Mouse (Mus musculus) lung, postnatal 36 days (tissue): ENCODE measurements around the gene Ccdc43.
"Not testable (repeated sequence)": the region's sequence is repeated elsewhere in the genome, so short reads cannot be mapped to it uniquely, and the experiment has no call there.

Experiments
- DNase-seq: peaks from one replicate; pipeline ENCODE4 v3.0.0; 2022; ENCODE audit warnings: mixed read lengths

The Ccdc43 gene

DNA sequence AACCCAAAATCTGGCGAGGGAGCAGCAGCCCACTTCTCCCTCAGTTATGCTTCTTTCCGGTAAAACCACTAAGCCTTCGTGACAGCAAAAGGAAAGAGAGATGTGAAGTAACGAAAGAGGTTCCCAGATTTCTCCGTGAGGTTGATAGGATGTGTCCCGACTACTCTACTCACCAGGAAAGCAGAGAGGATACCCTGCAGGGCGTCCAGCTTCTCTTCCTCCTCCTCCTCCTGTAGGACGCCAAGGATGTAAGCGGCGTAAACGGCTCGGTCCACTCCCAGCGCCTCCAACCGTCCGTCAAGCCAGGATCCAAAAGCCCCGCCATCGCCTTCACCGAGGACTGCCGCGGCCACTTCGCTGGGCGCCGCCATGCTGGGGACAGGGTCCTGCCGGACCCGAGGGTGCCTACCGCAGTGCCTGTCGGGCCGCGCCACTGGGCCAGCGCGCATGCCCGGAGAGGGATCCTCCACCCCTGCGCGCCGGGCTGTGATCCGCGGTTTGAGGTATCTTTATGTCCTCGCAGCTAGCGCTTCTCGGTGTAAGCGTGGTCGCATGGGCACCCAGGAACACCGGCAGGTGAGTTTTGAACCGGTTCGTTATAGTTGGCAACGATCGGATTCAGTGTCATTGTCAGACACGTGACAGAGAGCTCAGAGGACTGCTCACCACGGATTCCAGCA is at the start of gene Ccdc43:
Gene Ccdc43 (minus strand): TSS at position 445 of the 680 bp plus-strand sequence.
- DNase-seq: peak; percentile 85

- DNase-seq: no peak
These were observed 47.2 kb upstream of the Ccdc43 start for GRCm38 (mm10) chr11:102744746-102745145.

- DNase-seq: no peak
These were observed 45.3 kb upstream of the Ccdc43 start for GRCm38 (mm10) chr11:102742843-102743242.

DNA sequence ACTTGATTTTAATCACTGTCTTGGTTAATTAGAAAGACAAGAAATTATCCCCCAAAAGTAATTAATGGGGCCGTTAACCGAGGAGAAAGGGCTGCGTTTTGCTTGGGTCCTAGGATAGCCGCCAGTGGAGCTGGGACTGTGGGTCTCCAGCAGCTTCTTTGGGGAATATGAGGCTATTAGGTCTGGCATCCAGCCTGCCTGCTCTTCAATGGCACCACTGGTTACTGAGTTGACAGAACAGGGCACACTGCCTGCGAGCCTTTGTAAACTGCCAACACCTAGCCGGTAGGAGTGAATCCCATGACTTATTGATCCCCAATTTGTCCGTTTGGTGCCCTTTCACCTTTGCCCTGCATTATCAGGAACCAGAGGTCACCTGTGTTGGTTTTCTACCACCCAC is 44.5 kb upstream of the Ccdc43 start:
- DNase-seq: no peak

- DNase-seq: no peak
These were observed 43.8 kb upstream of the Ccdc43 start for GRCm38 (mm10) chr11:102741129-102741950.

DNA sequence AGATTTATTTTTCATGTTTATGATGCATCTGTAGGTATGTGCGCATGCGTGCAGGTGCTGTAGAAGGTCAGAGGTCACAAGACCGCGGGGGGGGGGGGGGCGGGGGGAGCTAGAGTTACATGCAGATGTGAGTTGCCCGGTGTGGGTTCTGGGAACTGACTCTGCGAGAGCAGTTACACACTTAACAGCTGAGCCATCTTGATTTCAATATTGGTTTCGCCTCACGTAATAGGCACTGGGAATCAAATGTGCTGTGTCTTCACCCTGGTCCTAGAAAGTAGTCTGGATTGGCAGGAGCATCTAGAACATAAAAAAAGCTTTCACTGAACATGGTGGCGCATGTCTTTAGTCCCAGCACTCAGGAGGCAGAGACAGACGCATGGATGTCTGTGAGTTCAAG is 43.1 kb upstream of the Ccdc43 start:
- DNase-seq: no peak

GRCm38 (mm10) chr11:102739278-102739966 is 41.8 kb upstream of the Ccdc43 start:
- DNase-seq: peak; percentile 61

DNA sequence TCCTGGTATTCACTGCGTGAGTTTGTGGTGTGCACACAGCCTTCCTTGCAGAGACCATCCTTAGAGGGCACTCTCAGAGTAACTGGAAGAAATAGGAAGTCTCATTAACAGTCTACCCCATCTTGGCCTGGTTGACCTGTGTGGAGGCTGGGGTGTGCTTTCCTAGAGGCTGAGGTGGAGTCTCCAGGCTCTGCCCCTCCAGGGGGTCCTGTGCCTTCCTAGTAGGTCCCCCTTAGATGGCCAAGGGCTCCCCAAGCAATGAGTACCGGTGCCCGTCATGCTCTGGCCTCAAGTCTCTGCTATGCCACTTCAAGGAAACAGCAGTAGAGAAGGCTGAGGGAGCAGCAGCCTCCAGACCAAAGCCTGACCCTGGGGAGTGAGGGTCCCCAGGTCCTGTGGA is 40.5 kb upstream of the Ccdc43 start:
- no peak for DNase-seq

GRCm38 (mm10) chr11:102734961-102735360 is 37.4 kb upstream of the Ccdc43 start:
- DNase-seq: no peak

DNA sequence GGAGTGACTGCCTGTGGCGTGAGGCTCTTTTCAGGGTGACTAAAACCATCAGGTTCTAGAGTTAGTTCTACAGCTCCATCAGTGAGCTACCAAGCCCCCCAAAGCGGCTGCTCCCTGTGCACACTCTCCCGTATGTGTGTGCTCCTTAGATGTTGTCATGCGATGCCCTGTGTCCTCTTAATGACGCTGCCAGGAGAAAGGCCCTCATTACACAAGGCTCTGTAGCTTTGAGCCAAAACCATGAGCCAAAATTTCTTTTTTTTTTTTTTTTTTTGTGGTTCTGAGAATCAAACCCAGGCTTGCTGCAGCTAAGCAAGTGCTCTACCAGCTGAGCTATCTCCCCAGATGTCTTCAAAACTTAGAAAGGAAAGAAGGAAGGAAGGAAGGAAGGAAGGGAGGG is 35.6 kb upstream of the Ccdc43 start:
- no peak for DNase-seq

DNA sequence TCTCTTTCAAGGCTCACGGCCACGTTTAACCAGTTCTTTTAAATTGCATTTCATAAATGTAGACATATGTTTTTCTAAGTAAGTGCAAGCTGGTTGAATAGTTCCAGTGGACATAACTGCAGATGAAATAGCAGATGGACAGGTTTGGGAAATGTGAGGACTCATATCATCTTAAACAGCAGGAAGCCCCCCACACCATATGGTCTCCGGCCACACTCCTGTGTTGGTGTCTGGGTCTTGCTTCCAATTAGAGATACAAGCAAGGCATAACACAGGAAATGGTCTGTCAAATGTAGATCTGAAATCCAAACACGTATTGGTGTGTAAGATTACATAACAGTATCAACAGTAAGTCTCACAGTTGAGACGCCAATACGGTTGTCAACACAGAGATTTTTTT is 33.8 kb upstream of the Ccdc43 start:
- DNase-seq: no peak

DNA sequence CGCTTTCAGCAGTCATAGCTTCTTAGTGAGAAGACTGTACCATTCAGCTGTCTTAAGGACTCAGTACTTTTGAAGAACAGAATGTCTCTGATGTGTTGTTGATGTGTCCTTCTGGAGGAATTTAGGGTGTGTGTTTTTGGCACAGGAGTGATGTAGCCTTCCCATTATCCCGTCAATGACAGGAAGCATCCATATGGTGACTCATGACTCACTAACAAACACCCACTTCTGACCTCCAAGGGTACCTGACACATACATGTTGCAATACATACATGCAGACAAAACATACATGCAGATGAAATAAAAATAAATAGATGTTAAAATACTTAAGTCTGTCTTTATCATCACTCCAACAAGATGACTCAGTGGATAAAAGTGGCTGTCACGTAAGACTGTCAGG is 32.3 kb upstream of the Ccdc43 start:
- no peak for DNase-seq

- peak; percentile 70 for DNase-seq
These were observed 31.0 kb upstream of the Ccdc43 start for GRCm38 (mm10) chr11:102728614-102729013.

DNA sequence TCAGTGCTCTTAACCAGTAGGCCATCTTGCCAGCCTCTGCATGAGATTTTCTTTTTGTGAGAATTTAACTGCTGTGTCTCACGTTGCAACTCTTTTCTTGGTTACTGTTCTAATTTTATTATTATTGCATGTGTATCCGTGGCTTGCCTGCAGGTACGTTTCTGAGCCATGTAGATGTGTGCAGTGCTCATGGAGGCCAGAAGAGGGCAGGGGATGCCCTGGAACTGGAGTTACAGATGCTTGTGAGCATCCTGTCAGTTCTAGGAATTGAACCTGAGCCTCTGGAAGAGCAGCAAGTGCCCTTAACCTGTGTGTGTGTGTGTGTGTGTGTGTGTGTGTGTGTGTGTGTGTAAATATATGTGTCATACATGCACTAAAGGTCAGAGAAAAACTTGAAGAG is 28.0 kb upstream of the Ccdc43 start:
- no peak for DNase-seq

DNA sequence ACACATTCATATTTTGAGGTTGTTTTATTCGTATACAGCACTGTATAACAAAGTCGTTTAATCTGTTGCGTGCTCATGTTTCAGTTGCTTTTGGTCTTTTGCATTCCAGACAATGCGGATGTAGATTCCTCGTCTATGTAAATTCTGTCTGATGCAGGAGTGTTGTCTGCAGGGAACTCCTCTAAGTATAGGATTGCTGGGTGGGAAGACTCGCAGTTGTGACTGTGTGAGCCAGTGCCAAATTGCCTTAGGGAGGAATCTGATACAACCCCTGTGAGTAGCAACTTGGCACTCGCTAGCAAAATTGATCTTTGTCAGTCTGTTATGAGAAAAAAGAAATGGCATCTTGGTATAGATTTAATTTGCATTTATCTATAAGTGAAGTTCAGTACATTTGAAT is 18.6 kb upstream of the Ccdc43 start:
- DNase-seq: no peak

- not testable (repeated sequence) for DNase-seq
These were observed 17.0 kb upstream of the Ccdc43 start for GRCm38 (mm10) chr11:102714578-102714977.

DNA sequence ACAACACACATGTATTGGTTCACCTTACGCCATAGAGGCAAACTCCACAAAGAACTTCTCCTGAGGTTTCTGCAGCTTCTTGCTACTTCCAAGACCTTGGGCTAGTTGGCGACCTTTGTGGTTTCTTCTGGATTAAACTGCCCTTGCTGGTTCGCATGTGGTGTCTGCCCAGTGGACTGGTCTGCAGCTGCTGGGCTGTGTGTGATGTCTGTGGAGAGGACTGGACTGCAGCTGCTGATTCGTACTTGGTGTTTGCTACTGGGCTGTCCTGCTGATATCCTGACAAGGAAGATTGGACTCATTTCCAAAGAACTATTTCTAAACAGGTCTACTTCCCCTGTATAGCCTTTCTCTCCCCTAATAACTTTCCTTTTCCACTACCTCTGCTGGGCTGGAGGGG is 14.8 kb upstream of the Ccdc43 start:
- DNase-seq: no peak

GRCm38 (mm10) chr11:102702206-102702605 is 4.6 kb upstream of the Ccdc43 start:
- not testable (repeated sequence) for DNase-seq

DNA sequence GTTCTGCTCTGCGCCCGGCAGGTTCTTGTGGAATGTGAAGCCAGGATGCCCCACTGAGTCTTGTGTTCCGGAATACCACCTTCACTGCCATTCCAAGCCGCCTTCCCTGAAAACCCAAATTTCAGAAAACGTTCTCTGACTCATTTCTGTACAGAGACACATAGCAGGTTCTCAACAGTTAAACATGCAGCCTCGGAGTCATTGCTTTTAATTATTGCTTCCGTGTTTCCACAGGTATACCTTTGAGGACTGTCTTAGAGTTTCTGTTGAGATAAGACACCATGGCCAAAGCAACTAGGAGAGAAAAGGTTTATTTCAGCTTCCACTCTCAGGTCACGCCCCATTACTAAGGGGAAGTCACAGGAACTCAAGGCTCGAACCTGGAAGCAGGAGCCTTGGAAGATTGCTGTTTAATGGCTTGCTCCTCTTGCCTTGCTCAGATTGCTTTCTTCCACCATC is 465 bp upstream of the Ccdc43 start:
- no peak for DNase-seq

- no peak for DNase-seq
These were observed 2.3 kb downstream of the Ccdc43 start for GRCm38 (mm10) chr11:102695289-102695688.

DNA sequence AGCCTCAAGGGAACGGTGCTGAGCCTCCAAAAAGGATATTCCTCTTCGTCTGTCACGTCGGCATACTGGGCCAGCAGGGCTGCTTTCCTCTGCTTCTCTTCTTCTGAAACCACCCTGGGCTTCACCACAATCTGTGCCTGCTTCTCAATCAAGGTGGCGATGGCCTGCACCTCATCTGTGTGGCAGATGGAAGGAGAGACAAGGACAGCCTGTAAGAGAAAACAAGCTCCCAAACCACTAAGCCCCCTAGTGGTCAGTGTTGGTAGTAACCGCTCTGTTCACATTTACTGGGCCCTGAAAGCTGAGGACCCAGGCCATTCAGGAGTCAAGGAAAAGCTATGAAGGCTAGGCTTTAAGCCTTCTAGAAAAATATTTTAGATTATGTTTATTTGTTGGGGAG is 7.4 kb downstream of the Ccdc43 start:
- peak; percentile 75 for DNase-seq

DNA sequence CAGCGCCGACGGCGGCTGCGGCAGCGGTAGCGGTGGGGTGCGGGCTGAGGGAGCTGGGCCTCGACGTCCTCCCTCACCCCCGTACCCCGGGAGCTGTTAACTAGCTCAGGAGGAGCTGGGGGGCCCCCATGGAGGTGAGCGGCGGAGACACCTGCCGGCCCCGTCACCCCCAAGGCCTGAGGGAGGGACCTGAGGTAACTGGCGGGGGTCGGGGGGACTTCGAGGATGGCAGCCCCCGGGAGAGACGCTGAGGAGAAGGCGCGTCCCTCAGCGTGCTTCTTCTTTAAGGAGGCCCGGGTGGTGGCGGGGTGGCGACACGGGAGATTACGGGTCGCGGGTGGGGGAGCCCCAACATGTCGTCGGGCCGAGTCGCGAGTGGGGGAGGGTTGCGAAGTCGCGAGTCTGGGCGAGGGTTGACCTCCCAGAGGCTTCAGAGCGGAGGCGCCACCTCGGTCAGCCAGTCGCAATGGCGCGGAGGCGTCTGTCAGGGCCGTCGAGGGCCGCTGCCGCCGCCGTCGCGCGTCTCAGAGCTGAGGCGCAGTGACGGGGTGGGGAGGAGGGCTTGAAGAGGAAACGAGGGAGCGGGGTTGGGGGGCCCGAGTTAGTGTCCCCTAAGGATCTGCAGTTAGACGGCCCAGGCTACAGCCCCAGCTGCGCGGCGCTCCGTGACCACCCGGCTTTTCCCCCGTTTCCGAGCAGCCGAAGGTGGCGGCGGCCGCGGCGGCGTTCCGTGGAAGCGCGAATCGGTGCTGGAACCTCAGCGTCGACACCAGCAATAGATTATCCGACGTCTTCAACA is 31.7 kb downstream of the Ccdc43 start:
- DNase-seq: no peak

DNA sequence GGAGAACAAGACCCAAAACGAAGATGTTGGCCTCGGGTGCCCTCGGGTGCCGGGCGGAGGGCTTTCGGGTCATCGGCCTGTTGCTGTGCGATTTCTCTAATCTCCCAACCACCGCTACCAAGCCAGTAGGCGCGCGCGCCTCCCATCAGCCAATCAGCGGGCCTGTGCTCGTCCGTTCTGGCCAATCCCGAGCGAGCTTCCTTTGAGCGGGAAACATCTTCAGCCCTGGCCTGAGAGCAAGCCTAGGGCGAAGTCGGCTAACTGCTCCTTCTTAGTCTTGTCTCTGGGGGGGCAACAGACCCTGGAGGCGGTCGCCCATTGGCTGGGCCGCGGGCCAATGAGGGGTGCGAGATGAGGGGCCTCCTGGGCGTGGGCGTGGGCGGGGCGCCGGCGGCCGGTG is 32.4 kb downstream of the Ccdc43 start:
- no peak for DNase-seq
